Mouse (Mus musculus): ENCODE measurements around the gene Gpr3. TPM values are rescaled to one million over a fixed set of nuclear protein-coding genes. Genes with fewer than 3 reads are reported as not detected.
A peak's percentile ranks its signal among the peaks of the same experiment; 100 is the strongest.

Gpr3 gene
- polyA plus RNA-seq, 1 experiment from 2014 or later, result 2.0 TPM

GRCm38 (mm10) chr4:133204379-133204778 is 8.0 kb downstream of the Gpr3 start:
- no peak overlapping the region for H3K9ac ChIP-seq
- no peak for ATAC-seq (replicated peaks)
- H3K27me3 ChIP-seq (replicated peaks), result no peaks in the 10 kb centered on the region

GRCm38 (mm10) chr4:133203591-133203990 is 8.7 kb downstream of the Gpr3 start:
- Histone ChIP-seq H3K4me3 (no peak overlapping the region), H3K4me2 (no peak overlapping the region), H3K4me1 (peaks cover 43% of the 10 kb centered on the region), H3K27ac (no peak overlapping the region), H3K27me3 (replicated peaks) (no peaks in the 10 kb centered on the region), H3K36me3 (replicated peaks) (no peaks in the 10 kb centered on the region), H3K9me3 (no peaks in the 10 kb centered on the region), H3K9ac (no peak overlapping the region)
- WGBS, result 51% methylated on average over 3 of the region's 3 CpGs
- no peak for ATAC-seq (replicated peaks)

More at GRCm38 (mm10) chr4:133204379-133204778, 8.0 kb downstream of the Gpr3 start:
- H3K36me3 ChIP-seq (replicated peaks), result no peaks in the 10 kb centered on the region
- no peak overlapping the region for H3K4me2 ChIP-seq
- 32% methylated on average over 7 of the region's 7 CpGs for WGBS
- H3K27ac ChIP-seq, result peak overlapping the region; percentile 69
- no peak overlapping the region for H3K4me3 ChIP-seq
- H3K4me1 ChIP-seq, result peaks cover 38% of the 10 kb centered on the region
- H3K9me3 ChIP-seq, result no peaks in the 10 kb centered on the region

GRCm38 (mm10) chr4:133202254-133202653 is 10.1 kb downstream of the Gpr3 start:
- H3K36me3 ChIP-seq (replicated peaks), result no peaks in the 10 kb centered on the region
- no peak overlapping the region for H3K4me2 ChIP-seq
- 90% methylated on average over 3 of the region's 3 CpGs for WGBS
- H3K27ac ChIP-seq, result no peak overlapping the region
- H3K9me3 ChIP-seq, result no peaks in the 10 kb centered on the region
- no peaks in the 10 kb centered on the region for H3K27me3 ChIP-seq (replicated peaks)
- H3K9ac ChIP-seq, result no peak overlapping the region
- no peak for ATAC-seq (replicated peaks)
- no peak overlapping the region for H3K4me3 ChIP-seq
- peaks cover 56% of the 10 kb centered on the region for H3K4me1 ChIP-seq

GRCm38 (mm10) chr4:133201006-133201771 is 11.1 kb downstream of the Gpr3 start:
- Histone ChIP-seq H3K9me3 (no peaks in the 10 kb centered on the region), H3K27me3 (replicated peaks) (no peaks in the 10 kb centered on the region), H3K4me3 (no peak overlapping the region), H3K4me1 (peaks cover 67% of the 10 kb centered on the region), H3K36me3 (replicated peaks) (no peaks in the 10 kb centered on the region; the same call in 1 of the 2 replicates), H3K4me2 (no peak overlapping the region), H3K27ac (peak overlapping the region; percentile 6), H3K9ac (no peak overlapping the region)
- WGBS, result 63% methylated on average over 8 of the region's 8 CpGs
- ATAC-seq (replicated peaks), result no peak

GRCm38 (mm10) chr4:133200343-133200742 is 12.0 kb downstream of the Gpr3 start:
- H3K9ac ChIP-seq, result no peak overlapping the region
- H3K9me3 ChIP-seq, result no peaks in the 10 kb centered on the region
- no peak for ATAC-seq (replicated peaks)
- H3K4me3 ChIP-seq, result no peak overlapping the region
- peaks cover 71% of the 10 kb centered on the region for H3K4me1 ChIP-seq
- no peaks in the 10 kb centered on the region for H3K27me3 ChIP-seq (replicated peaks)
- H3K4me2 ChIP-seq, result no peak overlapping the region
- H3K27ac ChIP-seq, result peak overlapping the region; percentile 6; the same call in 1 of the 2 replicates
- H3K36me3 ChIP-seq (replicated peaks), result no peaks in the 10 kb centered on the region; the same call in 1 of the 2 replicates
- 42% methylated on average over 21 of the region's 21 CpGs for WGBS

GRCm38 (mm10) chr4:133199743-133200142 is 12.6 kb downstream of the Gpr3 start:
- WGBS, result 74% methylated on average over 6 of the region's 6 CpGs
- no peaks in the 10 kb centered on the region for H3K9me3 ChIP-seq
- H3K36me3 ChIP-seq (replicated peaks), result no peaks in the 10 kb centered on the region; the same call in 1 of the 2 replicates
- peaks cover 68% of the 10 kb centered on the region for H3K4me1 ChIP-seq
- no peak for ATAC-seq (replicated peaks)
- H3K4me3 ChIP-seq, result no peak overlapping the region
- no peak overlapping the region for H3K9ac ChIP-seq
- no peak overlapping the region for H3K4me2 ChIP-seq
- no peaks in the 10 kb centered on the region for H3K27me3 ChIP-seq (replicated peaks)
- H3K27ac ChIP-seq, result no peak overlapping the region

- WGBS, result 17% methylated on average over 19 of the region's 19 CpGs
- peak overlapping the region; percentile 84 for H3K27ac ChIP-seq
- H3K9me3 ChIP-seq, result no peaks in the 10 kb centered on the region
- 0 out of 2 replicates have a peak overlapping the region, but pooled peaks have one; percentile 2 for H3K9ac ChIP-seq
- peaks cover 2% of the 10 kb centered on the region; the same call in 1 of the 2 replicates for H3K36me3 ChIP-seq (replicated peaks)
- H3K4me2 ChIP-seq, result no peak overlapping the region
- no peak overlapping the region for H3K4me3 ChIP-seq
- no peaks in the 10 kb centered on the region for H3K27me3 ChIP-seq (replicated peaks)
- ATAC-seq (replicated peaks), result no peak; the same call in 1 of the 2 replicates
- H3K4me1 ChIP-seq, result peaks cover 59% of the 10 kb centered on the region
Measured at GRCm38 (mm10) chr4:133198337-133199180, 13.8 kb downstream of the Gpr3 start.

GRCm38 (mm10) chr4:133197801-133198286 is 14.5 kb downstream of the Gpr3 start:
- H3K9ac ChIP-seq, result no peak overlapping the region; the same call in 1 of the 2 replicates
- 11% methylated on average over 13 of the region's 13 CpGs for WGBS
- H3K4me3 ChIP-seq, result no peak overlapping the region
- peaks cover 57% of the 10 kb centered on the region for H3K4me1 ChIP-seq
- H3K27me3 ChIP-seq (replicated peaks), result no peaks in the 10 kb centered on the region
- peak overlapping the region; percentile 84 for H3K27ac ChIP-seq
- peaks cover 3% of the 10 kb centered on the region; the same call in 1 of the 2 replicates for H3K36me3 ChIP-seq (replicated peaks)
- no peaks in the 10 kb centered on the region for H3K9me3 ChIP-seq
- ATAC-seq (replicated peaks), result peak; percentile 50; the same call in 1 of the 2 replicates
- no peak overlapping the region for H3K4me2 ChIP-seq

GRCm38 (mm10) chr4:133197355-133197754 is 15.0 kb downstream of the Gpr3 start:
- Histone ChIP-seq H3K9me3 (no peaks in the 10 kb centered on the region), H3K9ac (no peak overlapping the region; the same call in 1 of the 2 replicates), H3K4me3 (no peak overlapping the region), H3K4me1 (peaks cover 57% of the 10 kb centered on the region), H3K27me3 (replicated peaks) (no peaks in the 10 kb centered on the region), H3K4me2 (no peak overlapping the region), H3K27ac (peak overlapping the region; percentile 84), H3K36me3 (replicated peaks) (peaks cover 5% of the 10 kb centered on the region; the same call in 1 of the 2 replicates)
- 6% methylated on average over 5 of the region's 5 CpGs for WGBS
- ATAC-seq (replicated peaks), result peak; percentile 19

GRCm38 (mm10) chr4:133196852-133197251 is 15.5 kb downstream of the Gpr3 start:
- H3K27me3 ChIP-seq (replicated peaks), result no peaks in the 10 kb centered on the region
- no peak overlapping the region for H3K4me2 ChIP-seq
- 10% methylated on average over 7 of the region's 7 CpGs for WGBS
- no peak overlapping the region for H3K9ac ChIP-seq
- H3K4me1 ChIP-seq, result peaks cover 57% of the 10 kb centered on the region
- no peaks in the 10 kb centered on the region for H3K9me3 ChIP-seq
- ATAC-seq (replicated peaks), result peak; percentile 45; the same call in 1 of the 2 replicates
- peak overlapping the region; percentile 84 for H3K27ac ChIP-seq
- H3K36me3 ChIP-seq (replicated peaks), result peaks cover 8% of the 10 kb centered on the region; the same call in 1 of the 2 replicates
- no peak overlapping the region for H3K4me3 ChIP-seq

GRCm38 (mm10) chr4:133196136-133196535 is 16.2 kb downstream of the Gpr3 start:
- Histone ChIP-seq H3K9me3 (no peaks in the 10 kb centered on the region), H3K27ac (peak overlapping the region; percentile 84), H3K9ac (no peak overlapping the region), H3K4me2 (no peak overlapping the region), H3K4me3 (no peak overlapping the region), H3K36me3 (replicated peaks) (peaks cover 11% of the 10 kb centered on the region; the same call in 1 of the 2 replicates), H3K27me3 (replicated peaks) (no peaks in the 10 kb centered on the region), H3K4me1 (peaks cover 54% of the 10 kb centered on the region)
- WGBS, result 82% methylated on average over 2 of the region's 2 CpGs
- no peak for ATAC-seq (replicated peaks)

- H3K27ac ChIP-seq, result no peak overlapping the region
- no peaks in the 10 kb centered on the region for H3K27me3 ChIP-seq (replicated peaks)
- peaks cover 43% of the 10 kb centered on the region for H3K4me1 ChIP-seq
- H3K4me2 ChIP-seq, result no peak overlapping the region
- no peak overlapping the region for H3K9ac ChIP-seq
- H3K36me3 ChIP-seq (replicated peaks), result peaks cover 11% of the 10 kb centered on the region; the same call in 1 of the 2 replicates
- ATAC-seq (replicated peaks), result no peak
- H3K4me3 ChIP-seq, result no peak overlapping the region
- 69% methylated on average over 4 of the region's 4 CpGs for WGBS
- H3K9me3 ChIP-seq, result no peaks in the 10 kb centered on the region
Measured at GRCm38 (mm10) chr4:133195014-133195413, 17.3 kb downstream of the Gpr3 start.

All from midbrain, embryonic 15.5 days (tissue).